Mouse (Mus musculus): ENCODE measurements at regions not wholly inside any gene's neighbourhood (a gene's known extent, or its start where the extent isn't known, plus 50 kb on each side); places are given as distances from the start of the nearest gene placed in this dataset.

DNA sequence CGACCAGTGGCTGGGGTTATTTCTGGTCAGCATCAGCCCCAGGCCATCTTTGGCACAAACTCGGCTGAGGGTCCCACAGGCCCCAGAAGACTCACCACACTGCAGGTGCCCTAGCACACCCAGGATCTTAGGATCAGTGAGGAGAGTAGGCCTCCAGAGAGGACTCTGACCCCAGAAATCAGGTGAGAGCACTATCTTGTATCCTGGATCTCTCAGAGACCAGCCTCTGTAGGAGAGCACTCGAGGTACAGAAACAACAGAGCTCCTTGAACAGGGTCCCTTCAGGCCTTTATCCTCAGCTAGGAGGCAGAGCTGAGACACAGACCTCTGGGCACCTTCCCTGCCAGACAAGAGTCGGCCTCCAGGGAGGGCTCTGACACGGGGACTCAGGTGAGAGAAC, 654.1 kb downstream of the Trib2 start:
- Histone ChIP-seq H3K9ac (ENCODE audit: low read length) (no peak overlapping the region), H3K4me3 (ENCODE audit: low read depth, low read length) (no peak overlapping the region), H3K27ac (replicated peaks) (no peak overlapping the region), H3K4me2 (replicated peaks; ENCODE audit: low read depth) (no peak overlapping the region), H3K4me1 (replicated peaks; ENCODE audit: control insufficient read depth, insufficient read depth) (no peaks in the 10 kb centered on the region), H3K36me3 (ENCODE audit: control insufficient read depth, insufficient read depth, low read length) (no peaks in the 10 kb centered on the region), H3K27me3 (ENCODE audit: control insufficient read depth, insufficient read depth, low read length) (no peaks in the 10 kb centered on the region), H3K9me3 (ENCODE audit: control insufficient read depth, low read length) (no peaks in the 10 kb centered on the region)
- 73% methylated on average over 5 of the region's 5 CpGs for WGBS
- no peak for DNase-seq (ENCODE audit: low spot score)
- TF ChIP-seq CTCF (IDR thresholded peaks at IDR 0.05; ENCODE audit: low read depth) (no peak), EP300 (optimal IDR thresholded peaks at IDR 0.05) (no peak)
- ATAC-seq (ENCODE audit: low FRiP score, low TSS enrichment) = no peak

DNA sequence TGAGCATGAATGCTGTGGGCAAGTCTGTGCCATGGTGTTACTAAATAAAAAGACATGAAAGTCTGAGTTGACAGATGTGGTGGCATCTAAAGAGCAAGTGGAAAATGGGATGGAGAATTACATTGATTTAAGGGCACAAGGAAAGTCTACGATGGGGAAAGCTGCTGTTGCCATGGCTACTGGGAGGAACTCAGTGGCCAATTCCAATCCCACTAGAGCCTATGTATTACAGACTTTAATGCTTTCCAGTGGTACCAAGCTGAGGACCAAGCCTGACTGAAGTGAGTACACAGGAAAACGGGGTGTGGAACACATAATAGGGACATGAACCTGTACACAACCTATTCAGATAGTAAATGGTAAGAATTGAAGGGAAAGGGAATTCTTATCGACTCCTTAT, 654.9 kb downstream of the Trib2 start:
- Histone ChIP-seq H3K9ac (ENCODE audit: low read length) (no peak overlapping the region), H3K27me3 (ENCODE audit: control insufficient read depth, insufficient read depth, low read length) (no peaks in the 10 kb centered on the region), H3K9me3 (ENCODE audit: control insufficient read depth, low read length) (no peaks in the 10 kb centered on the region), H3K36me3 (ENCODE audit: control insufficient read depth, insufficient read depth, low read length) (no peaks in the 10 kb centered on the region), H3K4me2 (replicated peaks; ENCODE audit: low read depth) (no peak overlapping the region), H3K4me1 (replicated peaks; ENCODE audit: control insufficient read depth, insufficient read depth) (no peaks in the 10 kb centered on the region), H3K27ac (replicated peaks) (no peak overlapping the region), H3K4me3 (ENCODE audit: low read depth, low read length) (no peak overlapping the region)
- no peak for TF ChIP-seq EP300 (optimal IDR thresholded peaks at IDR 0.05)
- TF ChIP-seq CTCF (IDR thresholded peaks at IDR 0.05; ENCODE audit: low read depth) = no peak
- 73% methylated on average over 3 of the region's 3 CpGs for WGBS
- no peak for DNase-seq (ENCODE audit: low spot score)
- no peak for ATAC-seq (ENCODE audit: low FRiP score, low TSS enrichment)

DNA sequence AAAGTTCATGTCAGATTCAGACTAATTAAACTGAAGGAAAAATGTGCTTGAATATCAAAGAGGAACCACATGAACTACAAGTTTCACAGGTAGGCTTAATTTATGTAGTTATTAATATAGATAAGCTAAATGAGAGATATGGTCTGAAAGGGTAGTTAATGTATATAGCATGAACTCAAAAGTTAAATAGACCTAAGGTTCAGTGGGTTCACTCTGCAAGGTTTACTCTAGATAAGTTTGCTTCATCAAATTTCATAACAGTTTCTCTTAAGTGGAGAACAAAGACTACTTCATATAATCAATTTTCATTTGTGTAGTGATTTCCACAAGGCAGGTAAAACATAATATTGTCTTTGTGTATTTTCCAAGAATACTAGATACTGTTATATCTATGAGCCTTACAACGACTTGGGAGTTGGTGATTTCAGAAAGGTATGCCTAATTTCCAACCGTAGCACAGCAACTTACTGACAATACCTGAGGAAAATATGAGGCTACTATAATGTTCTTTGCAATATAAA, 656.2 kb downstream of the Trib2 start:
- DNase-seq (ENCODE audit: low spot score) (no peak), ATAC-seq (ENCODE audit: low FRiP score, low TSS enrichment) (peak; percentile 56; the same call in 1 of the 2 replicates)
- no peak overlapping the region for H3K4me3 ChIP-seq (ENCODE audit: low read depth, low read length)
- no peaks in the 10 kb centered on the region for H3K9me3 ChIP-seq (ENCODE audit: control insufficient read depth, low read length)
- H3K27ac ChIP-seq (replicated peaks) = no peak overlapping the region
- no peaks in the 10 kb centered on the region for H3K27me3 ChIP-seq (ENCODE audit: control insufficient read depth, insufficient read depth, low read length)
- no peak overlapping the region for H3K9ac ChIP-seq (ENCODE audit: low read length)
- TF ChIP-seq CTCF (IDR thresholded peaks at IDR 0.05; ENCODE audit: low read depth) (no peak), EP300 (optimal IDR thresholded peaks at IDR 0.05) (no peak)
- WGBS = 57% methylated on average over 2 of the region's 2 CpGs
- H3K4me2 ChIP-seq (replicated peaks; ENCODE audit: low read depth) = no peak overlapping the region
- no peaks in the 10 kb centered on the region for H3K4me1 ChIP-seq (replicated peaks; ENCODE audit: control insufficient read depth, insufficient read depth)
- no peaks in the 10 kb centered on the region for H3K36me3 ChIP-seq (ENCODE audit: control insufficient read depth, insufficient read depth, low read length)

DNA sequence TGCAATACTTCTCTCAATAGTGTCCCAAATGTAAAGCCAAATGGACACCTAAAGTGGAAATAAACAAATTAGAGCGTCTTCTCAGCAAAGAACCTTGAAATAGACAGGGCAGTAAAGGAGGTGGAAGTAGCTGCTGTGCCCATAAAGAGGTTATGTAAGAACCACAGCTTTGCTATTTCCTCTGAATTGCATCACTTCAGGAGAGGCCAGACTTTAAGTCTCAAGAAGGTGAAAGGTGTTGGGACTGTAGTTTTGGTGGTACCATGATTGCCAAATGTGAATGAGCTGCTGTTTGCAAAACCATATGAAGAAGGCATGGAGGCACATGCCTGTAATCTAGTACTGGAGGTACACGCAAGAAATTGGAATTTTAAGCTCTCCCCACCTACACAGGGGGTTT, 670.3 kb downstream of the Trib2 start:
- no peak for DNase-seq (ENCODE audit: low spot score)
- whole genome bisulfite sequencing = 67% methylated on average over 2 of the region's 2 CpGs
- Histone ChIP-seq H3K27ac (replicated peaks) (no peak overlapping the region), H3K27me3 (ENCODE audit: control insufficient read depth, insufficient read depth, low read length) (no peaks in the 10 kb centered on the region), H3K9ac (ENCODE audit: low read length) (no peak overlapping the region), H3K36me3 (ENCODE audit: control insufficient read depth, insufficient read depth, low read length) (no peaks in the 10 kb centered on the region), H3K9me3 (ENCODE audit: control insufficient read depth, low read length) (no peaks in the 10 kb centered on the region), H3K4me2 (replicated peaks; ENCODE audit: low read depth) (no peak overlapping the region), H3K4me3 (ENCODE audit: low read depth, low read length) (no peak overlapping the region), H3K4me1 (replicated peaks; ENCODE audit: control insufficient read depth, insufficient read depth) (no peaks in the 10 kb centered on the region)
- no peak for ATAC-seq (ENCODE audit: low FRiP score, low TSS enrichment)
- TF ChIP-seq CTCF (IDR thresholded peaks at IDR 0.05; ENCODE audit: low read depth) (no peak), EP300 (optimal IDR thresholded peaks at IDR 0.05) (no peak)

- no peak for ATAC-seq (ENCODE audit: low FRiP score, low TSS enrichment)
- 56% methylated on average over 5 of the region's 5 CpGs for WGBS
- H3K4me3 ChIP-seq (ENCODE audit: low read depth, low read length) = no peak overlapping the region
- no peak for DNase-seq (ENCODE audit: low spot score)
- H3K27ac ChIP-seq (replicated peaks) = no peak overlapping the region
- no peak overlapping the region for H3K9ac ChIP-seq (ENCODE audit: low read length)
- no peaks in the 10 kb centered on the region for H3K27me3 ChIP-seq (ENCODE audit: control insufficient read depth, insufficient read depth, low read length)
- no peak for TF ChIP-seq CTCF (IDR thresholded peaks at IDR 0.05; ENCODE audit: low read depth)
- TF ChIP-seq EP300 (optimal IDR thresholded peaks at IDR 0.05) = no peak
- H3K9me3 ChIP-seq (ENCODE audit: control insufficient read depth, low read length) = no peaks in the 10 kb centered on the region
- no peak overlapping the region for H3K4me2 ChIP-seq (replicated peaks; ENCODE audit: low read depth)
- no peaks in the 10 kb centered on the region for H3K36me3 ChIP-seq (ENCODE audit: control insufficient read depth, insufficient read depth, low read length)
- H3K4me1 ChIP-seq (replicated peaks; ENCODE audit: control insufficient read depth, insufficient read depth) = no peaks in the 10 kb centered on the region
Measured at GRCm38 (mm10) chr12:15137039-15137438, 679.7 kb downstream of the Trib2 start.

DNA sequence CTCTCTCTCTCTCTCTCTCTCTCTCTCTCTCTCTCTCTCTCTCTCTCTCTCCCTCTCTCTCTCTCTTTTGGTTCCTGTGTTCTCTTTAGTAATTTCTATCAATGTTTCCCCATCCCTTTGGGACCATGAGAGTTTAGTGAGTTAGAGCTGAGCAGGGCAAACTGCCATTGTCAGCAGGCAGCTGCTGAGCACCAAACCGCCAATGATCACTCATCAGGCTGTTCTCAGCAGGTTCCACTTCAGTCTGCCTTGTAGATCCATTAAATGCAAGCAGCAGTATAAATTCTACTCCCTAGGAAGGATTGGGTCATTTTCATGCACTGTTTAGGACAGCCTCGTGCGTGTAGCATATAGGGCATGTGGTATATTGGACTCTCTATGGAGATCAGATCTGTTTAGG, 692.5 kb downstream of the Trib2 start:
- Histone ChIP-seq H3K27me3 (ENCODE audit: control insufficient read depth, insufficient read depth, low read length) (no peaks in the 10 kb centered on the region), H3K4me2 (replicated peaks; ENCODE audit: low read depth) (no peak overlapping the region), H3K9ac (ENCODE audit: low read length) (no peak overlapping the region), H3K36me3 (ENCODE audit: control insufficient read depth, insufficient read depth, low read length) (no peaks in the 10 kb centered on the region), H3K4me1 (replicated peaks; ENCODE audit: control insufficient read depth, insufficient read depth) (no peaks in the 10 kb centered on the region), H3K27ac (replicated peaks) (no peak overlapping the region), H3K9me3 (ENCODE audit: control insufficient read depth, low read length) (no peaks in the 10 kb centered on the region), H3K4me3 (ENCODE audit: low read depth, low read length) (no peak overlapping the region)
- TF ChIP-seq CTCF (IDR thresholded peaks at IDR 0.05; ENCODE audit: low read depth) (no peak), EP300 (optimal IDR thresholded peaks at IDR 0.05) (no peak)
- DNase-seq (ENCODE audit: low spot score) (no peak), ATAC-seq (ENCODE audit: low FRiP score, low TSS enrichment) (no peak)
- 83% methylated on average over 3 of the region's 3 CpGs for WGBS
